Mouse (Mus musculus) cerebellum, adult 2 months (tissue): ENCODE results near the gene Ccnl2.

Source experiments
- CTCF ChIP-seq: fragments of 200-500 bp; IDR thresholded peaks from 2 replicates; pipeline ENCODE4 v1.5.1; 2011; ENCODE audit warnings: low read depth, mild to moderate bottlenecking, control low read depth, low read length, moderate library complexity, borderline replicate concordance; ENCODE audit not compliant: insufficient read depth
- POLR2A ChIP-seq: fragments of 200-500 bp; IDR thresholded peaks from 2 replicates; pipeline ENCODE4 v1.6.1; 2011; ENCODE audit warnings: low read length, control low read depth, borderline replicate concordance; ENCODE audit not compliant: insufficient read depth

GRCm38 (mm10) chr4:155802075-155802474, 10.2 kb upstream of the Ccnl2 start:
- TF ChIP-seq CTCF, result no peak
- no peak for TF ChIP-seq POLR2A
